Mouse (Mus musculus) liver, embryonic 14.5 days (tissue): ENCODE results near the gene Arnt2. TPM values are rescaled to one million over a fixed set of nuclear protein-coding genes. Genes with fewer than 3 reads are reported as not detected.

Experiments used
- ATAC-seq: fragments of 200-750 bp; cut with Nextera tagmentation; 2 replicates; pipeline ENCODE4 v1.8.0; 2017; ENCODE audit warnings: moderate number of reproducible peaks, mild to moderate bottlenecking, moderate library complexity; ENCODE audit not compliant: insufficient read depth
- DNase-seq, 3 experiments: peaks; one replicate each; pipeline ENCODE4 v3.0.0-alpha.2; 2012 to 2013; ENCODE audit warnings: low read depth in 3 of 3, low spot score in 3 of 3
- H3K27ac ChIP-seq: fragments of 300-500 bp; sonication (generic); 2 replicates; pipeline ENCODE4 v1.5.1; 2014; ENCODE audit warnings: moderate library complexity, mild to moderate bottlenecking, control low read depth, inconsistent platforms
- H3K27me3 ChIP-seq: fragments of 300-500 bp; sonication (generic); 2 replicates; pipeline ENCODE4 v1.6.1; 2014; ENCODE audit warnings: mild to moderate bottlenecking, low read length, moderate library complexity; ENCODE audit not compliant: control insufficient read depth, insufficient read depth
- H3K36me3 ChIP-seq: fragments of 300-500 bp; sonication (generic); replicated peaks from 2 replicates; pipeline ENCODE4 v1.6.1; 2014; ENCODE audit warnings: low read depth; ENCODE audit not compliant: control insufficient read depth, insufficient read depth
- H3K4me1 ChIP-seq, 2 experiments: fragments of 200-500 bp in 1 of 2; fragments of 300-500 bp in 1 of 2; sonication (generic) in 1 of 2; replicated peaks; 2 replicates each; pipeline ENCODE4 v1.6.1; 2012 to 2014; ENCODE audit warnings: antibody characterized with exemption in 1 of 2, inconsistent platforms in 1 of 2, low read length in 1 of 2; ENCODE audit not compliant: control insufficient read depth in 2 of 2, insufficient read depth in 2 of 2
- H3K4me2 ChIP-seq: fragments of 300-500 bp; sonication (generic); 2 replicates; pipeline ENCODE4 v1.6.1; 2014; ENCODE audit warnings: low read depth, mild to moderate bottlenecking, control low read depth, moderate library complexity
- H3K4me3 ChIP-seq, 2 experiments: fragments of 200-500 bp in 1 of 2; fragments of 300-500 bp in 1 of 2; sonication (generic) in 1 of 2; 2 replicates each; pipeline ENCODE4 v1.5.1; 2012 to 2014; ENCODE audit warnings: low read depth in 2 of 2, low read length in 2 of 2, mild to moderate bottlenecking in 2 of 2, control low read depth in 1 of 2, inconsistent platforms in 1 of 2, moderate library complexity in 1 of 2; ENCODE audit not compliant: insufficient read depth in 1 of 2
- H3K9ac ChIP-seq: fragments of 300-500 bp; sonication (generic); replicated peaks from 2 replicates; pipeline ENCODE4 v1.6.1; 2014; ENCODE audit warnings: mild to moderate bottlenecking, control low read depth, moderate library complexity
- H3K9me3 ChIP-seq: fragments of 300-500 bp; sonication (generic); 2 replicates; pipeline ENCODE4 v1.6.1; 2016; ENCODE audit warnings: low read length, mixed read lengths; ENCODE audit not compliant: control insufficient read depth
- CTCF ChIP-seq: IDR thresholded peaks from 2 replicates; pipeline ENCODE4 v1.5.1; 2016; ENCODE audit warnings: antibody characterized with exemption, low read depth, control low read depth
- EP300 ChIP-seq: IDR thresholded peaks from 2 replicates; pipeline ENCODE4 v1.6.1; 2016; ENCODE audit warnings: antibody characterized with exemption, low read depth
- WGBS: fragments of 180-500 bp; shearing (Covaris S2); extraction: QIAGEN DNeasy Blood & Tissue Kit; methylation state at CpG from one replicate; pipeline ENCODE4 v1.1.7; 2014; ENCODE audit not compliant: insufficient replicate concordance; 5-methylcytosine and 5-hydroxymethylcytosine counted together
- polyA plus RNA-seq, 2 experiments: library from polyadenylated mRNA; depleted of rRNA in 1 of 2; stranded (reverse) in 1 of 2; unstranded in 1 of 2; fragments of >200 nt; fragmentation: Nextera tagmentation in 1 of 2; extraction: Ambion mirVana in 1 of 2; gene quantifications; 2 replicates each; pipeline versions ENCODE4 v1.2.1 to v1.2.3; 2012 to 2014

Arnt2 gene
- polyA plus RNA-seq, 2 experiments, result 0.16 to 0.39 TPM

DNA sequence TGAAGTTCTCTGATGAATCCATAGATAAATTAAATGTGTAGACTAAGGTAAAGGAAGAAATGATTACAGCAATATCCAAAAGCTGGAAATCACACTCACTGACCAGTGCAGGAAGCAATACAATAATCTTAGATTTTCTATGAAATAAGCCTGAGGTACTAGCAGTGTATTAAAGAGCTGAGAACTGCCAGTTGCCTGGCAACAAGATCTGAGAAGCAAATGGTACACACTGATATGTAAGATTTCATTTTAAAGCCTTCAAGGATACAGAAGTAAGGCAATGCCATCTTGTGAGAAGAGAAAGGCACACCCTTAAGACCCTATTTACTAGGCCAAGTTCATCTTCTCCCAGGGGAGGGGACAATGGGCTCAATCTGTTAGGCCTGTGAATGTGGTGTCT lies 59.4 kb downstream of the Arnt2 start:
- ATAC-seq (no peak), DNase-seq (no peak)
- Histone ChIP-seq H3K36me3 (no peaks in the 10 kb centered on the region), H3K4me2 (no peak overlapping the region), H3K9ac (no peak overlapping the region), H3K4me3 (no peak overlapping the region), H3K27me3 (no peaks in the 10 kb centered on the region), H3K4me1 (no peaks in the 10 kb centered on the region), H3K27ac (no peak overlapping the region), H3K9me3 (no peaks in the 10 kb centered on the region)
- no peak for TF ChIP-seq CTCF

DNA sequence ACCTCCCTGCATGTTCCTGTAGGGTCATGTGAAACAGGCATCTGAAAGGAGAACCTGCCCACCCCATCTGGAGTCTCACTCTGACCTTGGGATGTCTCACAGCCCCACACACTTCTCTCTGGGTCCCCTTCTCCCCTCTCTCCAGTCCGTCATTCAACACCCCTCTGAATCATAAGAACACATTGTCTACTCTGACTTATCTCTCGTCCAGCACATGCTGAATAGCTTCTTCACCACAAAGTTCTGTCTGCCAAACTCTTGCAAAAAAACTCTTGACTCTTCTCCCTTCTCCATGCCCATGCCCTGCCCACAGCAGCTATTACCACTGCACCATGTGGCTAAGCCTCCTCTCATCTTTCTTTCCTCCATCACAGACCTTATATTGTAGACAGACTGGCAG lies 60.0 kb downstream of the Arnt2 start:
- no peak overlapping the region for H3K4me3 ChIP-seq
- no peak overlapping the region for H3K4me2 ChIP-seq
- H3K4me1 ChIP-seq, result no peaks in the 10 kb centered on the region
- no peaks in the 10 kb centered on the region for H3K27me3 ChIP-seq
- TF ChIP-seq EP300 (no peak), CTCF (no peak)
- DNase-seq, result no peak
- 34% methylated on average over 2 of the region's 2 CpGs for WGBS
- ATAC-seq, result no peak
- H3K9ac ChIP-seq, result no peak overlapping the region
- no peaks in the 10 kb centered on the region for H3K36me3 ChIP-seq
- no peak overlapping the region for H3K27ac ChIP-seq
- H3K9me3 ChIP-seq, result no peaks in the 10 kb centered on the region

DNA sequence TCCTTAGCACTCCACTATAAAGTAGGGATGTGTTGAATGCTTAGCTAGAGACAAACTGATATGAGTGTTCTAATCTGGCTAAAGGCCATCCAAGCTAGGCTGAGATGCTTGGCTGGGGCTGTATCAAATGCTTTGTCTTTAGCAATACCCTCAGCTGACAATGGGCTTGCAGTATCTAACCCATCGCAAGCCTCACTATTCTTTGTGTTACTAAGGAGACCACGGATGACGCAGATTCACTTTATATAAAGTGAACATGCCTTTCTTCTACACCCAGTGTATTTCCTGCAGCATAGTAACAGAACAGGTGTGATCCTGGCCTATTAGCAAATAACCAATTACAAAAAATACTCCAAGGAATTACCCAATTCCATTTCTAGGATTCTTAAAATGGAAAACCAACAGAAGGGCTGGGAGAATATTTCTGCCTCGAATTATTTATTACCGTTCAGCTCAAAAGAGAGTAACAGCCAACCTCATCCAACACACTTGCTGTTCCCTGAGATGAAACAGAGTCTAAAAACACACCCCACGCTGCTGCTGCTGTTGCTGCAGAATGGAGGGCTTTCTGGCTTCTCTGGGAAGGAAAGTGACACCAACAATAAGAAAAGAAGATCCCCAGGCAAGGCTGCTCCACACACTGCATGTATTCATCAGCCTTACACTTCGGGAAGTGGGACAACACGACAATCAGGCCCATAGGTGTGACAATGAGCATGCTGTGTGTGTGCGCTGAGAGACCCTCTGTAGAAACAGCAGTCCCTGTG lies 61.6 kb downstream of the Arnt2 start:
- Histone ChIP-seq H3K4me1 (no peaks in the 10 kb centered on the region), H3K4me2 (no peak overlapping the region), H3K9ac (no peak overlapping the region), H3K27ac (no peak overlapping the region), H3K9me3 (no peaks in the 10 kb centered on the region), H3K27me3 (no peaks in the 10 kb centered on the region), H3K4me3 (no peak overlapping the region), H3K36me3 (no peaks in the 10 kb centered on the region)
- ATAC-seq, result no peak
- DNase-seq, result no peak
- 66% methylated on average over 9 of the region's 9 CpGs for WGBS
- TF ChIP-seq CTCF, result no peak
- TF ChIP-seq EP300, result no peak

DNA sequence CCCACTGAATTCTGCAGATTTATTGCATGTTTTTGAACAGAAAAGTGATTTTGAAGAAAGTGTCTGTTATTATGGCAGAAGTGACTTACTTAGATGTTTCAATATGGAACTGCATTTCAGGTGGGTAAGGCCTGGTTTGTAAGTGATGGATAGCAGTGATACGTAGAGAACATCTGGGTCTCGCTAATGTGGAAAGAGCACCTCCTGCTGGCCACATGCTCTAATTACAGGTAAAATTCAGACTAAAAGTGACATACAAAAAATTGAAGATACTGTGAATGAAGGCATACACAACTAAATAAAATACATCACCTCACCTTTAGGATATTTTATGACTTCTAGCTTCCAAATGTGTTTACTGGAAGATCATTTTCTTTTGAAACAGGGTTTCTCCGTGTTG lies 66.8 kb downstream of the Arnt2 start:
- no peak for ATAC-seq
- H3K4me1 ChIP-seq, result 0 out of 4 replicates have a peak, but pooled peaks cover 0 to 3% of the 10 kb centered on the region in 2 experiments
- H3K36me3 ChIP-seq, result no peaks in the 10 kb centered on the region
- no peak overlapping the region for H3K4me3 ChIP-seq
- TF ChIP-seq EP300, result no peak
- peak; percentile 41 for TF ChIP-seq CTCF
- H3K27me3 ChIP-seq, result no peaks in the 10 kb centered on the region
- WGBS, result 72% methylated on average over 3 of the region's 3 CpGs
- no peaks in the 10 kb centered on the region for H3K9me3 ChIP-seq
- no peak overlapping the region for H3K27ac ChIP-seq
- H3K4me2 ChIP-seq, result no peak overlapping the region
- no peak for DNase-seq
- H3K9ac ChIP-seq, result no peak overlapping the region

DNA sequence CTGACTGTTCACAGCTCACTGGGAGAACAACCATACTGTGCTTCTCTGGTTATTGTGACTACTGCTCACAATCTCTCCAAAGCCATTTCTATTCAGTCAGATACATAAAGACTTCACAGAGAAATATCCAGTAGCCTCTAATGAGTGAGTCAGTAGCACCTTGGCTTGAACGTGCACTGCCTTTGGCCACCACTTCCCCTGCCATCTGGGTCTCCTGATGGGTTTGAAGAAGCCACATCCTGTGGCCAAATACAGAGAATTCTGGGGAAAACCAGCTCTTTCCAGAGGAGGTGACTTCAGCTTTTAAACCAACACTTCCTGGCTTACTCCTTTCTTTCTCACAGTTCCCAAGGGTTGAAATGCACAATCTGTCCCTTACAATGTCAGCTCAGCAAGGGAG lies 69.0 kb downstream of the Arnt2 start:
- H3K4me3 ChIP-seq, result no peak overlapping the region
- H3K27me3 ChIP-seq, result no peaks in the 10 kb centered on the region
- H3K27ac ChIP-seq, result no peak overlapping the region
- no peak overlapping the region for H3K9ac ChIP-seq
- H3K4me2 ChIP-seq, result no peak overlapping the region
- no peaks in the 10 kb centered on the region for H3K9me3 ChIP-seq
- 0 out of 4 replicates have a peak, but pooled peaks cover 0 to 3% of the 10 kb centered on the region in 2 experiments for H3K4me1 ChIP-seq
- 8% methylated on average over 1 of the region's 1 CpGs for WGBS
- no peaks in the 10 kb centered on the region for H3K36me3 ChIP-seq
- ATAC-seq, result no peak
- TF ChIP-seq CTCF, result no peak
- no peak for TF ChIP-seq EP300
- no peak for DNase-seq
